Mouse (Mus musculus): ENCODE measurements around the gene Lcn2. TPM values are rescaled to one million over a fixed set of nuclear protein-coding genes. Genes with fewer than 3 reads are reported as not detected.

Gene Lcn2
- polyA plus RNA-seq (2012; rRNA removed) = 197 and 328 TPM in 2 replicates

GRCm38 (mm10) chr2:32387706-32388490, at the start of gene Lcn2:
Gene Lcn2 (minus strand): TSS chr2:32388252.
- Histone ChIP-seq H3K27me3 (ENCODE audit: control insufficient read depth, insufficient read depth, low read length) (no peaks in the 10 kb centered on the region), H3K4me1 (ENCODE audit: control insufficient read depth, insufficient read depth, low read length) (no peaks in the 10 kb centered on the region), H3K4me3 (ENCODE audit: control insufficient read depth, low read depth, low read length) (peak within 1 kb of the TSS; percentile 7; the same call in 1 of the 2 replicates), H3K27ac (ENCODE audit: control insufficient read depth, insufficient read depth, low read depth, low read length) (peak within 1 kb of the TSS; percentile 75), H3K36me3 (ENCODE audit: control insufficient read depth, insufficient read depth, low read length) (no peaks in the 10 kb centered on the region)
- TF ChIP-seq POLR2A (IDR thresholded peaks at IDR 0.05; ENCODE audit: control insufficient read depth, low read depth, low read length) = no peak

GRCm38 (mm10) chr2:32437612-32438166, 49.6 kb upstream of the Lcn2 start:
- TF ChIP-seq CTCF (IDR thresholded peaks at IDR 0.05; ENCODE audit: control insufficient read depth, insufficient read depth, insufficient replicate concordance, low read depth, low read length) = no peak
- TF ChIP-seq POLR2A (IDR thresholded peaks at IDR 0.05; ENCODE audit: control insufficient read depth, low read depth, low read length) = no peak
- H3K36me3 ChIP-seq (ENCODE audit: control insufficient read depth, insufficient read depth, low read length) = no peaks in the 10 kb centered on the region
- no peaks in the 10 kb centered on the region; the same call in 1 of the 2 replicates for H3K4me1 ChIP-seq (ENCODE audit: control insufficient read depth, insufficient read depth, low read length)
- no peak overlapping the region for H3K27ac ChIP-seq (ENCODE audit: control insufficient read depth, insufficient read depth, low read depth, low read length)
- H3K4me3 ChIP-seq (ENCODE audit: control insufficient read depth, low read depth, low read length) = no peak overlapping the region
- no peaks in the 10 kb centered on the region for H3K27me3 ChIP-seq (ENCODE audit: control insufficient read depth, insufficient read depth, low read length)

GRCm38 (mm10) chr2:32436686-32437372, 48.8 kb upstream of the Lcn2 start:
- H3K4me3 ChIP-seq (ENCODE audit: control insufficient read depth, low read depth, low read length) = no peak overlapping the region
- no peaks in the 10 kb centered on the region for H3K27me3 ChIP-seq (ENCODE audit: control insufficient read depth, insufficient read depth, low read length)
- H3K36me3 ChIP-seq (ENCODE audit: control insufficient read depth, insufficient read depth, low read length) = no peaks in the 10 kb centered on the region
- TF ChIP-seq CTCF (IDR thresholded peaks at IDR 0.05; ENCODE audit: control insufficient read depth, insufficient read depth, insufficient replicate concordance, low read depth, low read length) (no peak), POLR2A (IDR thresholded peaks at IDR 0.05; ENCODE audit: control insufficient read depth, low read depth, low read length) (no peak)
- no peak overlapping the region for H3K27ac ChIP-seq (ENCODE audit: control insufficient read depth, insufficient read depth, low read depth, low read length)
- no peaks in the 10 kb centered on the region; the same call in 1 of the 2 replicates for H3K4me1 ChIP-seq (ENCODE audit: control insufficient read depth, insufficient read depth, low read length)

DNA sequence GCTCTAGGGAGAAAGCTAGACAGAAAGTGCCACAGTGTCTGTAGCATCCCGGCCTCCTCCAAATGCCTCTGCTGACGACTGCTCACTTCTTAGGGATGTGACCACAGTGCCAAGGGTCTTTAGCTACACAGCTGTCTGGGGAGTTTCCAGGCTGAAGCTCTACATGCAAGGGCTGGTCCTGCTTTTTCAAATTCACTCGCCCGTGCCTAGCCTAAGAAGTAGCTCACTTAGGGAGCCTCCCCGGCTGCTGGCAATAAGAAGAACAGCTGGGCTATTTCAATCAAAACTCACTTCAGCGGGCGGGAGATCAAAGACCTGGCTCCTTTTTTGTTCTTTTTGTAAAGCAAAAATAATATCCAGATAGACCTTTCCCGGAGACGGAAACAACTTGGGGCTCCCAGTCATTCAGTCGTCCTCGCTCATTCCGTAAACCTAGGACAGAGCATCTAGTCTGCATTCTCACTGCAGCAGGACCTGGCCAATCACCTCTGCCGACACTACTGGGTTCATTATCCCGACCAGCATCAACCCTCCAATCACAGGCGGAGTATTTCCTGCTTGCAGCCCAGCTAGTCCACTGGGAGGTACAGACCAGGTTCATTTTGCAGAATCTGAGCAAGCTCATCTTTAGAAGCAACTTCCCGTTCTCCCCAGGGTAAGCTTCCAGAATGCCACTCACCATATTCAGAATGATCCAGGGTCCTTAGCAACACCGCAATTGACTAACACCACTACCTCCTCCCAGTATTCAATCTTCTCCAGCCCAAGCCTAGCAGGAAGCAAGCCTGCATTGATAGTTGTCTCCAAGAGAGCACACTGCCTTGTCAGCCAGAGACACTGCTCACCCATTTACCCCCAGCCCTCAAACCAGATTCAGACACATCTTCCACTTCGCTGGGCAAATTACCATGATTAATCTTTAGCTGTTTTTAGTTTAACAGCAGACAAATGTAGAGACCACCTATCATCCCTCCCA, 42.9 kb upstream of the Lcn2 start:
- Histone ChIP-seq H3K27ac (ENCODE audit: control insufficient read depth, insufficient read depth, low read depth, low read length) (no peak overlapping the region), H3K36me3 (ENCODE audit: control insufficient read depth, insufficient read depth, low read length) (no peaks in the 10 kb centered on the region), H3K27me3 (ENCODE audit: control insufficient read depth, insufficient read depth, low read length) (no peaks in the 10 kb centered on the region), H3K4me3 (ENCODE audit: control insufficient read depth, low read depth, low read length) (no peak overlapping the region), H3K4me1 (ENCODE audit: control insufficient read depth, insufficient read depth, low read length) (no peaks in the 10 kb centered on the region)
- TF ChIP-seq POLR2A (IDR thresholded peaks at IDR 0.05; ENCODE audit: control insufficient read depth, low read depth, low read length) = no peak
- no peak for TF ChIP-seq CTCF (IDR thresholded peaks at IDR 0.05; ENCODE audit: control insufficient read depth, insufficient read depth, insufficient replicate concordance, low read depth, low read length)

- Histone ChIP-seq H3K4me3 (ENCODE audit: control insufficient read depth, low read depth, low read length) (no peak overlapping the region), H3K36me3 (ENCODE audit: control insufficient read depth, insufficient read depth, low read length) (no peaks in the 10 kb centered on the region), H3K4me1 (ENCODE audit: control insufficient read depth, insufficient read depth, low read length) (no peaks in the 10 kb centered on the region), H3K27ac (ENCODE audit: control insufficient read depth, insufficient read depth, low read depth, low read length) (no peak overlapping the region), H3K27me3 (ENCODE audit: control insufficient read depth, insufficient read depth, low read length) (no peaks in the 10 kb centered on the region)
- no peak for TF ChIP-seq POLR2A (IDR thresholded peaks at IDR 0.05; ENCODE audit: control insufficient read depth, low read depth, low read length)
- TF ChIP-seq CTCF (IDR thresholded peaks at IDR 0.05; ENCODE audit: control insufficient read depth, insufficient read depth, insufficient replicate concordance, low read depth, low read length) = no peak
These were observed 41.3 kb upstream of the Lcn2 start for GRCm38 (mm10) chr2:32429215-32429891.

GRCm38 (mm10) chr2:32428262-32428722, 40.2 kb upstream of the Lcn2 start:
- TF ChIP-seq CTCF (IDR thresholded peaks at IDR 0.05; ENCODE audit: control insufficient read depth, insufficient read depth, insufficient replicate concordance, low read depth, low read length) (no peak), POLR2A (IDR thresholded peaks at IDR 0.05; ENCODE audit: control insufficient read depth, low read depth, low read length) (no peak)
- no peaks in the 10 kb centered on the region for H3K36me3 ChIP-seq (ENCODE audit: control insufficient read depth, insufficient read depth, low read length)
- no peaks in the 10 kb centered on the region for H3K27me3 ChIP-seq (ENCODE audit: control insufficient read depth, insufficient read depth, low read length)
- no peaks in the 10 kb centered on the region for H3K4me1 ChIP-seq (ENCODE audit: control insufficient read depth, insufficient read depth, low read length)
- no peak overlapping the region for H3K27ac ChIP-seq (ENCODE audit: control insufficient read depth, insufficient read depth, low read depth, low read length)
- H3K4me3 ChIP-seq (ENCODE audit: control insufficient read depth, low read depth, low read length) = no peak overlapping the region
